Mouse (Mus musculus) liver, embryonic 14.5 days (tissue): ENCODE results near the gene Pla2g4e.

Experiments used
- CTCF ChIP-seq: IDR thresholded peaks from 2 replicates; pipeline ENCODE4 v1.5.1; 2016; ENCODE audit warnings: antibody characterized with exemption, low read depth, control low read depth
- EP300 ChIP-seq: IDR thresholded peaks from 2 replicates; pipeline ENCODE4 v1.6.1; 2016; ENCODE audit warnings: antibody characterized with exemption, low read depth

GRCm38 (mm10) chr2:120283550-120283949 lies 38.4 kb upstream of the Pla2g4e start:
- TF ChIP-seq CTCF (no peak), EP300 (no peak)
